9 mouse cellular contexts compared by ENCODE assay signal in genomic region chr9:60718284-60718683, GRCm38 (mm10). TPM values are rescaled to one million over a fixed set of nuclear protein-coding genes. Genes with fewer than 3 reads are reported as not detected.
DNase-seq lines count a peak whose midpoint lies in the region; ATAC-seq and TF ChIP-seq lines count a peak whose summit lies in the region.
"Had no signal": no experiment of that assay in that cellular context is flagged by ENCODE, and none has a peak within 500 bp of the region (broad histone marks: within the 10 kb centered on the region; RNA-seq: fewer than 3 reads in every experiment).

No protein-coding gene starts in this region.

- no peaks in the 10 kb centered on the region for H3K27me3 ChIP-seq in hindbrain, postnatal 0 days (ENCODE audit: insufficient read depth, low read length)

- intact Hi-C loops in gastrocnemius, adult 2 months (cut with DNase I) = loop anchor here (1.0 kb wide), 2 partner anchors 26 to 140 kb away; no protein-coding TSS in a partner anchor

- H3K4me2 ChIP-seq in hindbrain, postnatal 0 days (ENCODE audit: low read depth, low read length) = no peak overlapping the region
- H3K4me2 ChIP-seq: liver, embryonic 15.5 days had no signal

- H3K4me1 ChIP-seq in hindbrain, postnatal 0 days (ENCODE audit: insufficient read depth, low read length) = peaks cover 5% of the 10 kb centered on the region; the same call in 1 of the 2 replicates
- H3K4me1 ChIP-seq: liver, embryonic 15.5 days had no signal

- peak; percentile 93 for TF ChIP-seq CTCF in gastrocnemius, adult 2 months (IDR thresholded peaks at IDR 0.05)
- peak; percentile 80 for TF ChIP-seq CTCF in hindbrain, postnatal 0 days (IDR thresholded peaks at IDR 0.05; ENCODE audit: low read depth)

- no peak overlapping the region for H3K4me3 ChIP-seq in gastrocnemius, adult 2 months
- H3K4me3 ChIP-seq in hindbrain, postnatal 0 days (ENCODE audit: low read length) = no peak overlapping the region
- H3K4me3 ChIP-seq: liver, embryonic 15.5 days had no signal

- no peak overlapping the region for H3K9ac ChIP-seq in hindbrain, postnatal 0 days (replicated peaks; ENCODE audit: low read length)
- H3K9ac ChIP-seq: liver, embryonic 15.5 days had no signal

- peak; percentile 63 for DNase-seq in gastrocnemius, adult 2 months
- DNase-seq in gastrocnemius, postnatal 25 days = no peak
- peak; percentile 57 to 62 for DNase-seq in right cerebral cortex, adult 2 months (ENCODE audit: low spot score in 2 of 2)
- no peak for DNase-seq in right cerebral cortex, adult 18-20 months
- DNase-seq in c-Kit-negative CD71-positive TER-119-positive erythroid progenitor cells, embryonic 14.5 days (ENCODE audit: low read depth, low spot score) = peak; percentile 3
- DNase-seq in hindbrain, postnatal 0 days (ENCODE audit: low spot score) = peak; percentile 65
- peak; percentile 88 for DNase-seq in lung, postnatal 36 days

- no peaks in the 10 kb centered on the region for H3K36me3 ChIP-seq in hindbrain, postnatal 0 days (ENCODE audit: insufficient read depth, low read length)
- H3K36me3 ChIP-seq: liver, embryonic 15.5 days had no signal

- no peaks in the 10 kb centered on the region for H3K9me3 ChIP-seq in hindbrain, postnatal 0 days (ENCODE audit: low read length)
- H3K9me3 ChIP-seq: liver, embryonic 15.5 days had no signal

- peak overlapping the region; percentile 38; the same call in 1 of the 2 replicates for H3K27ac ChIP-seq in gastrocnemius, adult 2 months
- no peak overlapping the region for H3K27ac ChIP-seq in hindbrain, postnatal 0 days
- H3K27ac ChIP-seq: liver, embryonic 15.5 days had no signal

- WGBS in hindbrain, postnatal 0 days = 61% methylated on average over 3 of the region's 3 CpGs

- ATAC-seq in hindbrain, postnatal 0 days = no peak
- ATAC-seq in activated CD4-positive, CD25-positive, alpha-beta regulatory T cell, adult 4 months = no peak

RNA-seq across cellular contexts. Expression of gene Larp6, which starts 5.5 kb away (rescaled TPM):
- total RNA-seq in gastrocnemius, adult 2 months (2021) = 1 to 10 TPM; 1.1 to 2.2 TPM
- total RNA-seq in gastrocnemius, postnatal 25 days (2021) = 1 to 10 TPM in 1 of 2 experiments, under 1 TPM in 1; 0.83 to 1.0 TPM
- 33.4 and 38.2 TPM in 2 replicates for total RNA-seq in hindbrain, postnatal 0 days (2014; rRNA removed)
- 23.8 and 26.0 TPM in 2 replicates for polyA plus RNA-seq in hindbrain, postnatal 0 days (2015; fragmentation: Nextera tagmentation; extraction: Ambion mirVana)
- polyA plus RNA-seq in activated CD4-positive, CD25-positive, alpha-beta regulatory T cell, adult 4 months (2017; shearing (Covaris generic)) = not detected

RNA-seq across cellular contexts. Expression of gene Lrrc49, which starts 30.3 kb away (rescaled TPM):
- 1 to 10 TPM; 2.5 to 3.2 TPM for total RNA-seq in gastrocnemius, adult 2 months (2021)
- total RNA-seq in gastrocnemius, postnatal 25 days (2021) = 1 to 10 TPM; 2.1 to 3.0 TPM
- total RNA-seq in hindbrain, postnatal 0 days (2014; rRNA removed) = 48.6 and 50.0 TPM in 2 replicates
- 71.1 and 71.9 TPM in 2 replicates for polyA plus RNA-seq in hindbrain, postnatal 0 days (2015; fragmentation: Nextera tagmentation; extraction: Ambion mirVana)
- polyA plus RNA-seq in activated CD4-positive, CD25-positive, alpha-beta regulatory T cell, adult 4 months (2017; shearing (Covaris generic)) = 1 to 10 TPM in 1 of 2 experiments, under 1 TPM in 1; 0.96 to 1.6 TPM

Comparison
In these comparisons a context has a peak if more than half of its experiments do, and no peak if none do; other contexts are left out.
1. DNase-seq: peak in gastrocnemius, adult 2 months (single experiment), right cerebral cortex, adult 2 months (2 of 2), c-Kit-negative CD71-positive TER-119-positive erythroid progenitor cells, embryonic 14.5 days (single experiment), hindbrain, postnatal 0 days (single experiment) and lung, postnatal 36 days (single experiment); none in gastrocnemius, postnatal 25 days (single experiment) and right cerebral cortex, adult 18-20 months (single experiment).
2. RNA of gene Larp6, which starts 5.5 kb away (total RNA-seq): 33.4 to 38.2 TPM in hindbrain, postnatal 0 days; 1.1 to 2.2 TPM in gastrocnemius, adult 2 months and 0.83 to 1.0 TPM in gastrocnemius, postnatal 25 days; every median in the first group is over 10 times any median in the second.
3. RNA of gene Lrrc49, which starts 30.3 kb away (total RNA-seq): 48.6 to 50.0 TPM in hindbrain, postnatal 0 days; 2.5 to 3.2 TPM in gastrocnemius, adult 2 months and 2.1 to 3.0 TPM in gastrocnemius, postnatal 25 days; every median in the first group is over 10 times any median in the second.